Mouse (Mus musculus): Measurements from ENCODE around the gene Med22.

Med22 gene

DNA sequence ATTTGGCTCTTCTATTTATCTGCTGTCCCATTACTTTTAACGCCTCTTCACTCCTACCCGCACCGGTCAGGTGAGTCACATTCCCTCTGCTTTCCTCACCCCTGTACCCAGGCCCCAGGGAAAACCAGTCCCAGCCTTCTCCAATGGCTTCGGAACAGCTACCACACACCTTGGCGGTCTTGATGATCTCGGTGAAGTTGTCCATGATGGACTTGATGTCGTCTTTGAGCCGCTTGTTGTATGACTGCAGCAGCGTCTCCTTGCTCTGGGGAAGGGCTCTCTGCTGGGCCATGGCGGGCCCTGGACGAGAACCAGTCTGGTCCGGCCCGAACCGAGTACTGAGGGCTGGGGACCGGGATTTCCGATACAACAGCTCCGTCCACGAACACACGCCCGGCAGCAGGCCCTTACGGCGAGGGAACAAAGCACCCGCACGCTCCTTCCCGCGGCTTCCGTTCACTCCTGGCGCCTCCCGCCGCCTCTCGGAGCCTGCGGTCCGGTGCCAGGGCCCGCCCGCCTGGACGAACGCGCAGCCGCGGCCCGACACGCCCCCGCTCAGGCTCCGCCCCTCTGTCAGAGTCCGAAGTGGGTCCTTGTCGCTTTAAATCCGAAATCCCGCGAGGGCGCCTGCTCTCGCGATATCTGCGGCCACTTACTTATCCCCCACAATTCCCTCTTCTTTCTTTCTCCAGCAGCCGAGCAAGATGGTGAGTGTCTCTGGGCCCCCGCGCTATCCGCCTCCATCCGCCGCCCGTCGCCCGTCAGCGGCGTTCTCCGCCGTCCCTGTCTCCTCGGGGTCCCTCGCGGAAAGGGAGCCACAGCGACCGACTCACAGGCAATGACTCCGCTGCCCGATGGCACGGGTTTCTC, at the start of gene Med22, which contains the start of gene Rpl7a:
Gene Med22, minus strand, starts transcription at position 554 of the 870 bp plus-strand sequence.
Gene Rpl7a, plus strand, starts transcription at position 641 of the 870 bp plus-strand sequence.
- DNase-seq: peak; percentile 100

DNA sequence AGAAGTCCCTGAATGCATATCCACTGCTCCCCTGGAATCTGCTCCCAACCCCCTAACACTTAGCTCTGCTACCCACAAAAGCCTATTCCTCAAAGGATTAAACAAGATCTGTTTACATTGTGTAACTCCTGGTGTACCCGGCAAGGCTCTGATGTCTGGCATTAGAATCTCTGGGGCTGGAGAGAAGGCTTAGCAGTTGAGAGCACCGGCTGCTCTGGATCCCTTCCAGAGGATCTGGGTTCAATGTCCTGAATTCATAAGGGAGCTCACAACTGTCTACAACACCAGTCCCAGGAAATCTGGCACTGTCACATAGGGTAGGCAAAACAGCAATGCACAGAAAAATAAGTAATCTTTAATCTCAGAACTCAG, 47.0 kb upstream of the Med22 start:
- no peak for DNase-seq

DNA sequence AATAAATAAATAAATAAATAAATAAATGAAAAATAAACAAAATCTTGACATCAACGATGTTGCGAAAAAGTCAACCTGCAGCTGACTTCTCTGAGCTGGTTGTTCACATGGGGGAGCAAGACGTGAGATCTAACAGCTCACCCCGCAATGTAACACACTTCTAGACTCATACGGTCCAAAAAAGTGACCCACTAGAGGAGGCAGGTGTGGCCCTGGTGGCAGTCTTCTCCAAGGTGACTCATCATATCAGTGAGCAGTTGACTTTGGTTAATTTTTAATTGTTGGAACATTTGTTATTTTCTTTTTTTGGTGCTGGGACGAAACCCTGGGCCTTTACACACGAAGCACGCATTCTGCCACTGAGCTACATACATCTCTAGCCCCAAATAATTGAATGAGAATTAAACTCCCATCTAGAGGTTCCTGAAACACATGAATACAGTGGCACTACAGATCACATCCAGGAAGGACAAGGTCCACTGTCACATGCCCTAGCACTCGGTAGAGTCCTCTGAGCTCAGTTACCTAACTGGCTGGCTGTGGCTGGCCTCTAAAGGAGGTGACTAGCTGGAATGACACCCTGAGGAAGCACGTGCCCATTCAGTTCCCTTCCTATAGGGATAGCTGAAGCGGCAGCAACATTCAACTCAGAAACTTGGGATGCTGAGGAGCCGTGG, 46.5 kb upstream of the Med22 start:
- no peak for DNase-seq

DNA sequence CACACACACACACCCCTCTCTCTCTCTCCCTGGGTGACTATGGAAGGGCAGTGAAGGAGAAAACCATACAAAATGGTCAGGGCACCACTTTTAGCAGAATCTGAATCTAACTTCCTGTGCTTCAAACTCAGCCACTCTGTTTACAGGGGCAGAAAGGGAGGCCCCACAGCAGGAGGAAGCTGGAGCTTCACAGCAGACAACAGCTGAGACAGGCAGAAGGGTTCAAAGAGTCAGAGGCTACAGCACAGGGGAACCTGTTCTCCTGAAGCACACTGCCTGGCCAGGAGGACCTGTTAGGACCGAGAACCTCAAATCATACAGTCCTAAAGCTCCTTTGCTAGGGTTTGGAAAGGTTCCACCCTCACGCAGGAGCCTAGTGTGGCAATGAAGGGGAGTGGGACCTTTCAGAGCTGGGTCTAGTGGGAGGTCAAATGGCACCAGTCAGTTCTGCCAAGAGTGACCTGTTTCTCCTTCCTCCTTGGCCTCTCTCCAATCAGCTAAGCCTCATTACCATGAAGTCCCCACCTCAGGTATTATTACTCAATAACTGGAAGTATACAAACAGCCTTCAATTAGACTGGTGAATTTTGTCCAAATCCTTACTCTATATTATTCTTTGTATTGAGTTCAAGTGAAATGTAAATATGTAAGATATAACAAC, 44.4 kb upstream of the Med22 start:
- no peak for DNase-seq

DNA sequence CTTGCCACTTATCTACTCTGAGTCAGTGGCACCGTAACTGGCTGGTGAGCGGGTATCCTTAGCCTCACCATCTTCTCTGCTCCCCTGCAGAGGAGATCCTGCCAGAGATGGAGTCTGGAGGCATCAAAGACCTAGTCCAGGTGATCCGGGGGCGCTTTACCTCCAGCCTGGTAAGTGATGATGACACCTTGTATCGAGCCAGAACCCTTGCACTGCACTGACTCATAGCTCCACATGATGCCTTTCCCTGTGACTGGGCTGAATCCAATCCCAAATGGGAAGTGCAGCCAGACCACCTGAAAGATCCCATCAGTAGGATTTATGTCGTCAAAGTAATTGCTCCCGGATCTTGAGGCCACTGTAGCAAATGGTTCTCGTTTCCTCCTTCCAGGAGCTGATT, 42.4 kb upstream of the Med22 start:
- DNase-seq: no peak

DNA sequence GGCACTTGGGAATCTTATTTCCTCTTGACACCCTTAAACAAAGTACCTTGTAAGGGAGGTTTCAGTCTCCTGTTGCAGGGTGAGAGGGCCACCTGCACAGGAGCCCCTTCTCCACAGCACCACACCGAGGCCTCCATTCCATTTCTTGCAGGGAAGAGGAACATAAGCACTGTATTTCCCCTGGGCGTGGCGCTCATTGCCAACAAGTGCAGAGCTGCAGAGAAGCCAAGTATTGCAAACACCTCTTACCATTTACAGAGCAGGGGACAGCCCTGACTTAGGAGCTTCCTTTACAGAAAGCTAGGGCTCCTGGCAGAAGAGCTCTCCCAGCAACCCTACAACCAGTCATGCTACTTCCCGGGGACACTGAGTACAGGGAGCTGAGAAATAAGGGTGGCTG, 41.7 kb upstream of the Med22 start:
- no peak for DNase-seq

DNA sequence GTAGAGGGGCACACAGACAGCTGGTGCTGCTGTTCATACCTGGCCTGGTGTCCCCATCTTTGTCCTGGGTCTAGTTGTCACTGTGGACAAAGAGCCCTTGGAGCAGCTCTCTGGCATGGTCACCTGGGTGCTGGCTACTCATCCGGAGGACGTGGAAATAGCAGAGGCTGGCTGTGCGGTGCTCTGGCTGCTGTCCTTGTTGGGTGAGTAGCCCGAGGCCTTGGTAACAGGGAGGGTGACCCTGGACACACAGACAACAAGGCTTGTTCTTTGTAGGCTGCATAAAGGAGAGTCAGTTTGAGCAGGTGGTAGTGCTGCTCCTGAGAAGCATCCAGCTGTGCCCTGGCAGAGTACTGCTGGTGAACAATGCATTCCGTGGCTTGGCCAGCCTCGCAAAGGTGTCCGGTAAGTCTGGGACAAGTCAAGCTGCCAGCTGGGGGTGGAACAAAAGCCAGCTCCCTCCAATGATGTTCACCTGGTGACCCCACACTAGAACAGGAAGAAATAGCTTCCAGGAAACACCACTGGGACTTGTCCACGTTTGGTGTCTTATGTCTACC, 40.9 kb upstream of the Med22 start:
- no peak for DNase-seq

DNA sequence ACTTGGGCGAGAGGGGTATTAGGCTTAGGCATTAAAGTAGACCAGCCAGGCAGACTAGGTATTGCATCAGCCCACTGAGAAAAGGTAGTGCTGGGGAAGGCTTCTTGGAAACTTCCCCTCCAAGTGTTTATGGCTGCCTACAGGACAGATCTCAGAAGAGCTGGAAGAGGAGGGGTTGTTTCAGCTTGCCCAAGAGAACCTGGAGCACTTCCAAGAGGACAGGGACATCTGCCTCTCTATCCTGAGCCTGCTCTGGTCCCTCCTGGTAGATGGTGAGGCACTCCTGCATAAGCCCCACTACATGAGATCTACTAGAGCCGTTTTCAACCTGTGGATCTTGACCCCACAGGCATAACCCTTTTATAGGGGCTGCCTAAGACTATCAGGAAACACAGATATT, 39.9 kb upstream of the Med22 start:
- DNase-seq: no peak

DNA sequence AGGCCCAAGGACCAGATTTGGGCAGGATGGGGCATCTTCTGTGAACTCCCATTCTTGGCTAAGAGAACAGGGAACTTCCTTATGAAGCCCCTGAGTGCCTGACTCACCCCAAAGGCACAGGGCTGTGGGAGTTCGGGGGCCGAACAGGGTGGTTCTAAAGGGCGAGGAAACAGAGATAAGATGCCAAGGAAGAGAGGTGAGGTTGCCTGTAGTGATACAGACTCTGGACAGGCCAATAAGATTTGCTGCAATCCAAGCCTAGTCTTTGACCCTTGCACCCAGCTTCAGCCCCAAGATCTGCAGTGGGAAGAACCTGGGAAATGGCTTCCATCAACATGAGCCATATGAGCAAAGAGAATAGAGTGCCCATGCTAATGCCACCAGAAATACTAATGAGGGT, 32.8 kb upstream of the Med22 start:
- no peak for DNase-seq

DNA sequence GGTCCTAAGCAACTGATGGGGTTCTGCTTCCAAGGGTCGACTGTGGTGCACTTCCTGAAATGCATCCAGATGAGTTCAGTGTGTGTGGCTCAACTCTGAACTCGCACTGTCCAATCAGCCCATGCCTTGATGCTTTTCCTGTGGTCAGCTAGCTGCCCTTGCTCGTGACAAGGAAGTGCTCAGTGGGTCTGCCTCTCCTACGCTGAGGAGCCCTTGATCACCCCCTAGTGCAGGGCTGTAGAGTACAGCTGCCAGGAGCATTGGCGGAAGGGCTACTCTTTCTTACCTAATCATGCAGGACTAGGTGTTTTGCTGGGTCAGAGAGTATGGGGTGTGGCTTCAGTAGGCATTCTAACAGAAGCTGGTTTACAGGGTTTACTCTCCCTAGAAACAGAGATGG, 31.1 kb upstream of the Med22 start:
- DNase-seq: no peak

DNA sequence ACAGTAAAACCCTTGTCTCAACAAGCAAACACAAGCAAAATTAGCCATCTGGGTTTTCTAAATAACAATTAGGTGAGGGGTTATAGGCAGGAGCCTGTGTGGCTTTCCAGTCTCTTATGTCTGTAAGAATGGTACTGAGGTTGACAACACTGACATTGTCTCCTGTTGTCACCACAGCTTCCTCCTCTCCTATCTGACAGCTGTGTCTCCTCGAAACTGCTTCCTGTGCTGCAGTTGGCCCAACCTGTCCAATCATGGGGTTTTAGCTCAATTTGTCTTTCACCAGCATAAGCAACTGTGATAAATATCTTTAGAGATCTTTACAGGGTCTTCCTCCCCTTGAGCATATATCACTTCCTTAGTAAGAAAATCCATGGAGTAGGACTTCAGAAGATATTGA, 25.9 kb upstream of the Med22 start:
- no peak for DNase-seq

DNA sequence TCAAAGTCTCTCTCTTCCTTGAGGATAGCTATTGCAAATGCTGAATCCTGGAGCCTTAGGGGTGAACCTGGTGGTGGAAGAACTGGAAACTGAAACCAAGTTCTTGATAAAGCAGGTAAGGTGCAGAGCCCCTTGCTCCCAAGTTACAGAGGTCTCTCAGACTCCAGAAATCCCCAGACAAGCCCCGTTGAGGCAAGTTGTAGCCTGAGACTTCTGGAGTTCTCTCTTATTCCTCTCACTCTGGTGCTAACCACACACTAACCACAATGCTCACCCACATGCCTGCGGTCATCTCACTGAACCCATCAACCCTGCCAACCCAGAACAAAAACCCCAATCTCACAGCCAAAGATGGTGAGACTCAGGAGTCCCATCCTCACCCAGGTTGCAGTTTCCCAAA, 24.8 kb upstream of the Med22 start:
- no peak for DNase-seq

DNA sequence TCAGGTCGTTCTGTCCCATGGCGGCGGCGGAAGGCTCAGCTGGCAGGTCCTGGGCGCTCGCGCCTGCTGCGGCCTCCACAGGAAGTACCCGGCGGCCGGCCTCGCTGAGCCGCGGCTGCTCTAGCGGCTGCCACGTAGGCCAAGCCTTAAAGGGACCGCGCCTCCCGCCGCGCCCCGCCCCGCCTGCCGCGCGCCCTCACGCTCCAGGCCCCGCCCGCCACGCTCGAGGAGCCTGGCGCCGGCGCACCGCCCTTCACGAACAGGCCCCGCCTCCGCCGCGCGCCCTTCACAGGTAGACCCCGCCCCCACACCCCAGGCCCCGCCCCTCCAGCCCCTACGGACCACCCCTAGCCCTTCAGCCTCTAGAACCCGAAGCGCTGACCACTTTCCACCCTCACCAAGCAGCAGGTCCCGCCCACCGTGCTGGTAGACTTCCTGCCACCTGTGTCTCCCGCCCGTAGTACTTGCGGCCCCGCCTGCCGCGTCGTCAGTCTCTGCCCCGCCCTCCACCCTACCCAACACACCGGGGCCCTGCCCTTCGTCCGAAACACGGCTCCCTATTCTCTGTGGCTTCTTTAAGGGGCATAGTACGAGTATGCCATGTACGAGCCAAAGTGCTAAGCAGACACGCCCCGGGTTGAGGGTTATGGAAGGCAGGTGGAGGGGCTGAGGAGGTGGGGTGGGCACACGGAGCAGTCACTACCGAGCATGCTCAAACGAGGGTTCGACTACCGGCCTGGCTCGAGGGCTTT, 23.0 kb upstream of the Med22 start, which contains the start of the genes Surf4 and Stkld1:
Gene Surf4, minus strand, starts transcription at position 625 of the 752 bp plus-strand sequence.
Gene Stkld1, plus strand, starts transcription at position 744 of the 752 bp plus-strand sequence.
- DNase-seq: peak; percentile 98

DNA sequence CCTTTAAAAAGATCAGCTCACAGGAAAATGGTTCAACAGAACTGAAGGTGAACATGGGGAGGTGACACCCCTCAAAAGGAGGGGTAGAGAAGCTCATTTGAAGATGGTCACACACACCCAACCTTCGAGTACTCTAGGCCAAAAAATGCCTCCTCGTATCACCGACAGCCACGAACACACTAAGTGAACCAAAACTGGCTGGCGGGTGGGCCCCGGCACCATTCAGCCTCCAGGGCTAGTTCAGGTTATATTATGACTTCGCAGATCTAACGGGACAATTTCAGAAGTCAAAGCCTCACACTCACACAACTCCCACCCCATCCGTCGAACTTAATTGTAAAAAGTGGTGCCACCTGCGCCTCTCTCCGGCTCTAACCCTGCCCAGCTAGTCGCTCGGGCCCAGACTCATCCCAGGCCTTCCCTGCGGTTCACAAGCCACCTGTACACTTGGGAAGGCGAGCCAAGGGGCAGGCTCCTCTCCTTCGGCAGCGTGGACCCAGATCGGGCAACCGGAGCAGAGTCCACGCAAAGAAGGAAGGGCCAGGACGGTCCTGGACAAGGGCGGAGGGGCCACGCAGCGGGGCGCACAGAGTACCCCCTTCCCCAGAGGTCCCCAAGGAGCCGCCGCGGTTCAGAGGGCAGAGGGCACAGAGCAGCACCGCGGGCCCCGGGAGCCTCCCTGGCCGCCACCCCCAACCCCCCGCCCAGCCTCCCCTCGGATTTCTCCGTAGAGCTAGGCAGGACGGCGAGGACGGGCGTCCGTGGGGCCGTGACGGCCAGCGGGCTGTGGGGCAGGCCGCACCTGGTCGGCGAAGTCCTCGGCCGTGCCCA, 22.2 kb upstream of the Med22 start:
- DNase-seq: peak; percentile 66

DNA sequence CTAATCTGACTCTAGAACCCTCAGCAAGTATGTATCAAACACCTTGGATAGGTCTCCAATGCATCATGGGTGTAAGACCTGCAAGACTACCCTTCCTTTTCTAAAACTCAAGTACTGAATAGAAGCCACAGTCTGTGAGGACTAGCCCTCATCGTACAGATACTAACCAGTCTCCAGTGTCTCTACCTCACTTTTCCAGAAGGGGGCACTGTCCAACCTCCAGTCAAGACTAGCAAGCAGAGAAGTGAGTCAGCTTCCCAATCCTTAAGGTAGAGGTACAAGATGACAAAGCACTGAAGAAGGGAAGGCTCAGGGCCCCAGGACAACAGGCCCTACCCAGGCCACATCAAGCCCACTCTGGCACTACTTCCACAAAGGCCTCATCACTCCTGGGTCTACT, 19.9 kb upstream of the Med22 start:
- peak; percentile 77 for DNase-seq

DNA sequence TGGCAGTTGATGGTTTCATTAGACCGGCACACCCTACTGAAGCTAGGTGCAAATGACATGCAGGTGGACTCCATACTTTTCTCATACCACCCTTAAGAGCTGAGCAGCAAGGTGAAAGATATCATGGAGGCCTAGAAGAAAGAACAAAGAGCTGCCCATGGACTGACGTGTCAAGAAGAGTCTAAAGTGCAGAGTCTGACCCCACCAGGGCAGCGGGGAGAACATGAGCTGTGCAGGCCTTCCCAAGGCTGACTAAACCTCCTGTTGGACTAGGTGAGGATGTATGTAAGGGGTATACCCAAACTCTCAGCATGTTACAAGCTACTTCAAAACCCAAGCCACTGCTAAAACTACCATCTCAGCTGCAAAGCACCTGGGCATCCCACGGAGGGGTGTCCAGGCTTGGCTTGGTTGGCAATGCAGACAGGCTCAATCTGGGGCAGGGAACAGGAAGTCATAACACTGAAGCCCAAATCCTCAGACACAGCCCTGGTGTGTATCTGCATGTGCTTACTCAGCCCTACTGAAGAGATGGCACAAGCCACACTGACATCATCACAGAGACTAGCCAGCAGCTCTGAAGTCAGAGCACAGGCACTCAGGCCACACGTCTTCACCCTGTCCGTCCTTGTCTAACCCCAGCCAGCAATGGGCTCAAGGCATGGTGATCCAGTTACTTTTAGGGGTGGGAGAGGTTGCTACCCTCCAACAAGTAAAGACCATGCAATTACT, 17.4 kb upstream of the Med22 start:
- no peak for DNase-seq

DNA sequence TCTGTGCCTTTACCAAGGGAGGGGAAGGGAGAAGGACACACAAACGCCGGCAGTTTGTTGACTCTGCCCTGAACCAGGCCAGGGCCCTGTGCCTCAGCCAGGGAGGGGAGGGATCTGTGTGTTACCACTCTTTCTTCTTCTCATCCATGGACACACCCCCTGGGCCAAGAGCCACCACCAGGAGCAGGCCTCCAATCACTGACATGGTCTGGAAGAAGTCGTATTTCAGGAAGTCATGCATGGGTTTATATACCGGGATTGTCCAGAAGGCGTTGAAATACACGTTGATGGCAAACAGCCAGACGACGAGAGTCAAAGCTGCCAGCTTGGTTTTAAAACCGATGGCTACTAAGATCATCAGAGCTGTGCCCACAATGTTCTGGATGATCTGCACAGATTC, 11.3 kb upstream of the Med22 start:
- DNase-seq: no peak

DNA sequence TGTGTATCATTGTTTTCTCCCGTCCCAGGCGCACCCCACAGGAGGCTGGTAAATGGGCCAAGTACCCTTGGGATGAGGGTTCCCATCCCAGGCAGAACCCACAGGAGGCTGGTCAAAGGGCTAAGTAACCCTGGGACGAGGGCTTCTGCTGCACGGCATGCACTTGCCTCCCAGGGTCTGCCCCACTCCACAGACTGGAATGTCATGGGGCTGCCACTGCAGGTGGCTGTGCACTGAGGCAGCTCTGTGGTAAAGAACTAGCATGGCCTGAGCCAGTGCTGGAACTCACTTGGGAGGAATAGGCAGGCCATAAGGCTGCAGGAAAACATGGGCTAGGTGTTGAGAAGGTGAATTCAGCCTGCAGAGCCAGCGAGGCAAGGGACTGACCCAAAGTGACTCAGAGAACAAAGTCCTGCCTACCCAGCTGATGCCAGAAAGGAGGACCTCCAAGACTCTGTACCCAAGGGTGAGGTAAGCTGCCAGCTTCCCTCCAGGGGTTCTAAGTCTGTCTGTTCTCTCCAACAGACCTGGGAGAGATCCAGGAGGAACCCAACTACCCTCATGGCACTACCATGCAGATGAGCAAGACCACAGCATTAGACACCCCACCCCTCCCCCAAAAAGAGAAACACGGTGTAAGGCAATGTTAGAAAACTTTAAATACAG, 9.8 kb upstream of the Med22 start:
- DNase-seq: no peak

DNA sequence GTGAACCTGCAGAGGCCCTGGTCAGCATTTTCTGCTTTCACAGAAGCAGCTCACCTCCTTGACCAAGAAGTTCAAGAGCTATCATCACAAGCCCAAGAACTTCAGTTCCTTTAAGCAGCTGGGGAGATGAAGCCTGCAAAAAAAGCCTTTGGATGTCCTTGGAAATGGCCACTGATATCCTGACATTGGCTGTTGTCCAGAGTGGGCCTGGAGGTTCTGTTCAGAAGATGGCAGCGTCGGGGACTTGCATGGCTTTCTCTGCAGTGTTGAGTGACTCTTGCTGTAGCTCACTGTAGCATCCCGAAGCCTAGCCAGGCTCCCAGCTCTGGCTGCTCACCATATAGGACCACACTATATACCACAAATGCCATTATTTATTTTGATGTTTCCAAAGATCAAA, 9.2 kb upstream of the Med22 start:
- DNase-seq: no peak

DNA sequence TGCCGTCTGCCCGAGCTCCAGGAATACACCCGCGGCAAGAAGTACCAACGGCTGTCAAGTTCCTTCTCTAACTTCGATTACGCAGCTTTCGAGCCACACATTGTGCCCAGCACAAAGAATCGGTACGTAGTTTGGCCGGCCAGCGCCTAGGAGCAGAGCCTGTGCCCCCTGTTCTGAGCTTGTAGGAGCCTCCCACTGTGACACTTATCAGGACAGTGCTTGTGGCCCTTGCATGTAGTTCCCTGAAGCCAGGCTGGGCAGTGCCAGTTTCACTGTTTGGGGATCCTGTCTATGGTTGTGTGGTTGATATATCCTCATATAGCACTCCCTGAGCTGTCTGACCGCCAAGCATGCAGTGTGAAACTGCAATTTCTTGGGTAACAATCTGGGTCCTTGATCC, 6.3 kb upstream of the Med22 start:
- DNase-seq: no peak

Data from kidney, postnatal 10 days (tissue).